Mouse (Mus musculus) kidney, postnatal 10 days (tissue): ENCODE results near the gene Chrna3.

Experiments
- DNase-seq: peaks from one replicate; pipeline ENCODE4 v3.0.0; 2021; ENCODE audit warnings: mixed read lengths

Gene Chrna3

GRCm38 (mm10) chr9:55026275-55026663, at the start of gene Chrna3:
Gene Chrna3 (minus strand): TSS chr9:55026562.
- DNase-seq = peak; percentile 50

- no peak for DNase-seq
Observed at GRCm38 (mm10) chr9:55067965-55068265, 41.6 kb upstream of the Chrna3 start.

GRCm38 (mm10) chr9:55067260-55067964, 41.0 kb upstream of the Chrna3 start:
- no peak for DNase-seq

GRCm38 (mm10) chr9:55065241-55065640, 38.9 kb upstream of the Chrna3 start:
- no peak for DNase-seq

- DNase-seq = peak; percentile 21
Observed at GRCm38 (mm10) chr9:55058067-55058466, 31.7 kb upstream of the Chrna3 start.

- DNase-seq = no peak
Observed at GRCm38 (mm10) chr9:55055386-55055930, 29.1 kb upstream of the Chrna3 start.

GRCm38 (mm10) chr9:55048211-55048880, 22.0 kb upstream of the Chrna3 start, which contains the start of gene Chrnb4:
Gene Chrnb4 (minus strand): TSS chr9:55048779.
- DNase-seq = no peak

- DNase-seq = no peak
Observed at GRCm38 (mm10) chr9:55046764-55047163, 20.4 kb upstream of the Chrna3 start.

- DNase-seq = no peak
Observed at GRCm38 (mm10) chr9:55045001-55045400, 18.6 kb upstream of the Chrna3 start.

- no peak for DNase-seq
Observed at GRCm38 (mm10) chr9:55043688-55044087, 17.3 kb upstream of the Chrna3 start.

GRCm38 (mm10) chr9:55041389-55041788, 15.0 kb upstream of the Chrna3 start:
- no peak for DNase-seq

- DNase-seq = no peak
Observed at GRCm38 (mm10) chr9:55039983-55040382, 13.6 kb upstream of the Chrna3 start.

- DNase-seq = no peak
Observed at GRCm38 (mm10) chr9:55038948-55039347, 12.6 kb upstream of the Chrna3 start.

GRCm38 (mm10) chr9:55031435-55032167, 5.2 kb upstream of the Chrna3 start:
- no peak for DNase-seq

GRCm38 (mm10) chr9:55025534-55026274, 658 bp downstream of the Chrna3 start:
- no peak for DNase-seq

GRCm38 (mm10) chr9:55023902-55024583, 2.3 kb downstream of the Chrna3 start:
- DNase-seq = peak; percentile 89

- DNase-seq = no peak
Observed at GRCm38 (mm10) chr9:55023326-55023725, 3.0 kb downstream of the Chrna3 start.

- DNase-seq = no peak
Observed at GRCm38 (mm10) chr9:55016926-55017325, 9.4 kb downstream of the Chrna3 start.

GRCm38 (mm10) chr9:55010588-55011350, 15.6 kb downstream of the Chrna3 start:
- DNase-seq = peak; percentile 13

- no peak for DNase-seq
Observed at GRCm38 (mm10) chr9:55009692-55010091, 16.7 kb downstream of the Chrna3 start.

GRCm38 (mm10) chr9:55003609-55004008, 22.8 kb downstream of the Chrna3 start:
- DNase-seq = no peak
